Mouse (Mus musculus) embryonic facial prominence, embryonic 10.5 days (tissue): Measurements from ENCODE around the gene Dazap2. TPM values are rescaled to one million over a fixed set of nuclear protein-coding genes. Genes with fewer than 3 reads are reported as not detected.
"Not testable (repeated sequence)": the region's sequence is repeated elsewhere in the genome, so short reads cannot be mapped to it uniquely, and the experiment has no call there.

Experiments used
- DNase-seq: peaks from one replicate; pipeline ENCODE4 v3.0.0-alpha.2; 2017; ENCODE audit warnings: low spot score
- H3K27ac ChIP-seq: fragments of 300-500 bp; sonication (generic); replicated peaks from 2 replicates; pipeline ENCODE4 v1.5.1; 2016; ENCODE audit warnings: mild to moderate bottlenecking
- H3K27me3 ChIP-seq: fragments of 300-500 bp; sonication (generic); replicated peaks from 2 replicates; pipeline ENCODE4 v1.6.1; 2016; ENCODE audit warnings: low read depth, mild to moderate bottlenecking; ENCODE audit not compliant: poor library complexity, severe bottlenecking
- H3K36me3 ChIP-seq: fragments of 300-500 bp; sonication (generic); replicated peaks from 2 replicates; pipeline ENCODE4 v1.6.1; 2016; ENCODE audit warnings: mild to moderate bottlenecking, moderate library complexity
- H3K4me1 ChIP-seq: fragments of 300-500 bp; sonication (generic); 2 replicates; pipeline ENCODE4 v1.6.1; 2016
- H3K4me3 ChIP-seq: fragments of 300-500 bp; sonication (generic); 2 replicates; pipeline ENCODE4 v1.5.1; 2016; ENCODE audit warnings: mild to moderate bottlenecking, moderate library complexity
- H3K9me3 ChIP-seq: fragments of 300-500 bp; sonication (generic); 2 replicates; pipeline ENCODE4 v1.6.1; 2016; ENCODE audit warnings: mild to moderate bottlenecking
- WGBS: fragments of 180-500 bp; shearing (Covaris S2); methylation state at CpG from one replicate; pipeline ENCODE4 v1.1.7; 2016; 5-methylcytosine and 5-hydroxymethylcytosine counted together
- polyA plus RNA-seq: library from polyadenylated mRNA; unstranded; fragments of >200 nt; fragmentation: Nextera tagmentation; extraction: Ambion mirVana; gene quantifications from 2 replicates; pipeline ENCODE4 v1.2.1, GENCODE M21; 2016

The Dazap2 gene
- polyA plus RNA-seq, 1 experiment from 2014 or later = 200 TPM

DNA sequence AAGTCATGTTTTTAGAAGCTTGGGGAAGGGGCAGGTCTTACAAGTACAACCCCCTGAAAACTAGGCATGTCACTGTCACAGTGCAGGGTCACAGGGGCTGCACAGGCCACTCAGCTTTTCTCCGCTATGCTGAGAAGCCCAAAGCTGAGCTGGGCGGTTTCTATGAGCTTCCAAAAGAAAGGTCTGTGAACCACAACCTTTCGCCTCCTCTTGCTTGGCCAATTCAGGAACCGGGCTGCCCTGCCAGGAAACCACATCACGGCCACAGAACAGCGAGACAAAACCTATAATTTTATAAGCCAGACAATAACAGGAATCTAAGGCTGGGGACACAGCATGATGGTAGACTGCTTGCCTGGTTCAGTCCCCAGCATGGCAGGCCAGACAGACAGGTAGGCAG lies 26.9 kb upstream of the Dazap2 start:
- H3K27ac ChIP-seq = no peak overlapping the region
- no peak for DNase-seq
- no peak overlapping the region for H3K4me3 ChIP-seq
- no peaks in the 10 kb centered on the region for H3K9me3 ChIP-seq
- no peaks in the 10 kb centered on the region; the same call in 1 of the 2 replicates for H3K27me3 ChIP-seq
- no peaks in the 10 kb centered on the region; the same call in 1 of the 2 replicates for H3K4me1 ChIP-seq
- peaks cover 13% of the 10 kb centered on the region; the same call in 1 of the 2 replicates for H3K36me3 ChIP-seq
- WGBS = 80% methylated on average over 6 of the region's 6 CpGs

DNA sequence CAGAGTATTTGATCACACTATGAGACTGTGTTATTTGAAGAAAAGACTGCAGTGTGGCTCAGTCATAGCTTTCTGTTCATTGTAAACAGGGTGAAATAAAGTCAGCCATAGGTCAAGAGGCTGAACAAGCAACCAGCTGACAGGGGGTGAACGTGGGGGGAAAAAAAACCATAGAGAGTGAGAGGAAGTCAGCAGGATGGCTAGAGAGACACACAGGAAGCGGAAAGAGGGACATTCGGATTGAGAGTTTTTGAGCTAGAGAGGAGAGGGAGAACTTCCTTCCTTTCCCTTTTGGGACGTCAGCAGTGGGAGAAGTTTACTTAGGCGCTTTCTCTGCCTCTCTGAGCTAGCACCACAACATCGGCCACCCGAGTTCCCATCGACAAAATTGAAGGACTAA lies 24.7 kb upstream of the Dazap2 start:
- 71% methylated on average over 8 of the region's 8 CpGs for WGBS
- H3K27me3 ChIP-seq = no peaks in the 10 kb centered on the region
- H3K36me3 ChIP-seq = peaks cover 13% of the 10 kb centered on the region; the same call in 1 of the 2 replicates
- H3K4me3 ChIP-seq = no peak overlapping the region
- H3K27ac ChIP-seq = no peak overlapping the region
- no peaks in the 10 kb centered on the region for H3K9me3 ChIP-seq
- no peak for DNase-seq
- no peaks in the 10 kb centered on the region; the same call in 1 of the 2 replicates for H3K4me1 ChIP-seq

DNA sequence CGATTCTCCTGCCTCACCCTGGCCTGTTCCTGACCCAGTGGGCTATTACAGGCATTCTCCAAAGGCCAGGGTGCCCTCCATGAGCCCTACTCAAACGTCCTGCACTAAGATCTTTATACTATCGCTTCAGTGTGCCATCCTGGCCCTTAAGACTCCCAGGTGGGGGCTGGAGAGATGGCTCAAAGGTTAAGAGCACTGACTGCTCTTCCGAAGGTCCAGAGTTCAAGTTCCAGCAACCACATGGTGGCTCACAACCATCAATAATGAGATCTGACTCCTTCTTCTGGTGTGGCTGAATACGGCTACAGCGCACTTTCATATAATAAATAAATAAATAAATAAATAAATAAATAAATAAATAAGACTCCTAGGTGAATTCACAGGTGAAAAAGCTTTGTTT lies 22.3 kb upstream of the Dazap2 start:
- Histone ChIP-seq H3K4me1 (no peaks in the 10 kb centered on the region), H3K4me3 (no peak overlapping the region), H3K27ac (no peak overlapping the region), H3K36me3 (no peaks in the 10 kb centered on the region), H3K27me3 (peaks cover 12% of the 10 kb centered on the region), H3K9me3 (no peaks in the 10 kb centered on the region)
- no peak for DNase-seq
- WGBS = 79% methylated on average over 6 of the region's 6 CpGs

DNA sequence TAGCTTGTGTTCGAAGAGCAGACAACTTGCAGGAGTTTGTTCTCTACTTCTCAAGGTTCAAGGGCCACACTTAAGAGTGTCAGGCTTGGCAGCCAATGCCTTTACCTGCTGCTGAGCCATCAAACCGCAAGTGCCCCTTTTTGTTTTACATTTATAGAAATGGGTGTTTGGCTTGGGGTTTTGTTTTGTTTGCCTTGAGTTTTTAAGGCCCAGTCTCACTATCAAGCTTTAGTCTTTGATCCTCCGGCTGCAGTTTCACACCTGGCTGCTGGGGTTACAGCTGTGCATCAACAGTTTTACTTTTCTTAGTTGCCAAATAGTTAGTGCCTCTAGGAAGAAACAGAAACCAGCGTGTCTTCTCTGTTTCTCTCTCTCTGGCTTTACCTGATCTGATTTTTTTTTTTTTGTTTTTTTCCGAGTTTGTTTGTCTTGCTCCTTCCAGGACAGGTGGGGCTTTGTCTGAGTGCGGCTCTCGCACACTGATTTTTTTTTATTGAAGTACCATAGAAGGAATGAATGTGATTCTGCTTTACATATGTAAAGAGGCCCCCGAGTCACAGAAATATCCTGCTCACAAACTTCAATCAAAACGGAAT lies 16.8 kb upstream of the Dazap2 start:
- no peaks in the 10 kb centered on the region for H3K36me3 ChIP-seq
- H3K27me3 ChIP-seq = peaks cover 68% of the 10 kb centered on the region
- DNase-seq = no peak
- 31% methylated on average over 9 of the region's 9 CpGs for WGBS
- peaks cover 27% of the 10 kb centered on the region for H3K4me1 ChIP-seq
- H3K27ac ChIP-seq = no peak overlapping the region
- peak overlapping the region; percentile 86 for H3K4me3 ChIP-seq
- no peaks in the 10 kb centered on the region for H3K9me3 ChIP-seq

- Histone ChIP-seq H3K4me3 (peak overlapping the region; percentile 86), H3K4me1 (peaks cover 27% of the 10 kb centered on the region), H3K36me3 (no peaks in the 10 kb centered on the region), H3K27ac (peak overlapping the region; percentile 90; the same call in 1 of the 2 replicates), H3K27me3 (peaks cover 73% of the 10 kb centered on the region), H3K9me3 (no peaks in the 10 kb centered on the region)
- DNase-seq = peak; percentile 44
- WGBS = 2% methylated on average over 12 of the region's 12 CpGs
Observed at GRCm38 (mm10) chr15:100598883-100599275, 16.3 kb upstream of the Dazap2 start.

DNA sequence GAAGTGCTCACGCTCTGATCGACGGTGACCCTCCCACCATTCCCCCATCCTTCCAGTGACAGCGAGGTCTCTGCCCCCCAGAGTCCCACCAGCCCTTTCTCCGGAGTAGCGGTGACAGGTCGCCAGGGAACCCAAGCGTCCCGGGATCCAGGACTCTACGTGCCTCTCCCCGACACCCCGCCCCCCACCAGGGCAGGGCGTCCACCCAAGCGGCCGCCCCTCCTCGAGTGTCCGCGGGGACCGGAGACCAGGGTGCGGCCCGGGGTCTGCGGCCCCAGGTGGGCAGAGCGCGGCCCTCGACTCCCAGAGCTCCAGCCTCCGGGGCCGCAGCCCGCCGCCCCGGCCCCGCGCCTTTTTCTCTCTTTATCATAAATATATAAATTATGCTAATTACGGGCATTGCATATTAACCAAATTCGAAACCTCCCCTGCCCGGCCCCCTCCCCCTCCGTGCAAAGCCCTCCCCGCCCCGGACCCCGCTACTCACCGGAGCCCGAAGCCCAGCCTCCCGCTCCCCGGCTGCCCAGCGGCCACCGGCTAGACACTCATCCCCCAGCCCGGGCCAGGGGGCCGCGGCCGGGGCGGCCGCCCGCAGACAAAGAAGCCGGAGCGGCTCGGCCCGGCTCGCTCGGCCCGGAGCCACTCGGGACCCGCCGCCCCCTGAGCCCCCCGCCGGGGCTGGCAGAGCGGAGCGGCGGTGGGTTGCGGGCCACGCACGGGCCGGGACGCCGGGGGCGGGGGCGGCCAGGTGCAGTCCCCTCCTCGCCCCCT lies 15.7 kb upstream of the Dazap2 start, which contains the start of gene Pou6f1:
TSS of gene Pou6f1 (minus strand) at position 709 of the 771 bp plus-strand sequence.
- Histone ChIP-seq H3K27ac (peak within 1 kb of the TSS; percentile 90), H3K27me3 (peaks cover 79% of the 10 kb centered on the region), H3K4me3 (peak within 1 kb of the TSS; percentile 86), H3K9me3 (no peaks in the 10 kb centered on the region), H3K4me1 (peaks cover 29% of the 10 kb centered on the region), H3K36me3 (no peaks in the 10 kb centered on the region)
- WGBS = under 1% methylated on average over 76 of the region's 76 CpGs
- DNase-seq = no peak

DNA sequence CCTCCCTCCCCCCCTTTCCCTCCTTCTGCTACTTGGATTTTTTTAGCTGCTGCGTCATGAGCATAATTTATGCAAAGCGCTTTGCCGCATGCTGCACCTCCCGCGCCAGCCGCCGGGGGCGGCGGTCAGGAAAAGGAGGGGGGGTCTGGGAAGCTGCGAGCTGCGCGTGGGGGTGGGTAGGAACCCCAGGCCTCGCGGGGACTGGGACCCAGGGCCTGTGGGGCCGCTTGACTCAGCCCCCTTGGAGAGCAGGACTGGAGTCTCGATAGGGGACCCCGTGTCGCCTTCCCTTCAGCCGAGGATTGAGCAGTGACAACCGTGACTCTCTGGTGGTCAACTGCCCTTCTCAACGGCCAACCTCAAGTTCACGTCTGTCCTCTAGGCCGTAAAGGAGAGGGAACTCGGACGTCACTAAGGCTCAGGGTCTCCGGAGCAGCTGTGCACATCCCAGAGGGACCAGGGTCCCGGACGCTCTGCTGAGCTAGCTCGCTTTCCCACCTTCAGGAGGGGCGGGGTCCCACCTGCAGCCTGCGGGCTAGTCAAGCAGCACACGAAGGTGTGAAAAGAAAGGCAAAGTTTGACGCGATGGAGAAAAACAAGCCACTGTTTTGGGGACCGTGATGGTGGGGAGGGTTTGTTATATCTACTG lies 15.0 kb upstream of the Dazap2 start:
- peaks cover 37% of the 10 kb centered on the region for H3K4me1 ChIP-seq
- peak overlapping the region; percentile 86 for H3K4me3 ChIP-seq
- peak; percentile 85 for DNase-seq
- no peaks in the 10 kb centered on the region for H3K9me3 ChIP-seq
- no peaks in the 10 kb centered on the region for H3K36me3 ChIP-seq
- under 1% methylated on average over 35 of the region's 35 CpGs for WGBS
- H3K27ac ChIP-seq = peak overlapping the region; percentile 90
- H3K27me3 ChIP-seq = peaks cover 86% of the 10 kb centered on the region

DNA sequence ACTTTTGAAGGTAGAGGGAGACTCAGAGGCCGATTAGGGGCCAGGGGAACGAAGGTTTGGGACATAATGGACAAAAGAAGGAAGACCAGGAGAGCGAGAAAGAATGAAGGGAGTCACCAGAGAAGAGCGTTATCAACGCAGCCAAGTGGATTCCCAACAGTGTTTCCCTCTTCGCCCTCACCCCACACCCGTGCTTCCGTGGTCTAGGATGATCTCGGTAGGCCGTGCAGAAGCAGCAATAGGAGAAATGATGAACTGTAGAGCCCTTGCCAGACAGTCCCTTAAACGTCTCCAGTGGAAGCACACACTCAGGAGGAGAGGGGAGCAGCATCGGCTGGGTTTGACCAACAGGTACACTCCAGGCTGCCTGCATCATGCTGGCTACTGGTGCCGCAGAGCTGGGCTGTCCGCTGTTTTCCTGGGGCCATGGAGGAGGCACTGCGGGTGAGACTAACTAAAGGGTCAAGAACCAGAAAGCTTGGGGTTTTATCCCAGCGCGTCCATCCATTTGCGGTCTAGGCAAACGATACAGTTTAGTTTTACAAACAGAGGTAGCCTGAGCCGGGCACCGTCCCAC lies 14.4 kb upstream of the Dazap2 start:
- H3K4me1 ChIP-seq = peaks cover 40% of the 10 kb centered on the region

GRCm38 (mm10) chr15:100601669-100602068 lies 13.5 kb upstream of the Dazap2 start:
- Histone ChIP-seq H3K27ac (no peak overlapping the region), H3K36me3 (no peaks in the 10 kb centered on the region), H3K9me3 (no peaks in the 10 kb centered on the region), H3K4me1 (peaks cover 40% of the 10 kb centered on the region), H3K4me3 (no peak overlapping the region), H3K27me3 (peaks cover 89% of the 10 kb centered on the region)
- DNase-seq = no peak
- WGBS = 46% methylated on average over 3 of the region's 3 CpGs

More for the DNA sequence above, 14.4 kb upstream of the Dazap2 start:
- DNase-seq = peak; percentile 21
- H3K27ac ChIP-seq = no peak overlapping the region
- no peaks in the 10 kb centered on the region for H3K36me3 ChIP-seq
- WGBS = 11% methylated on average over 21 of the region's 21 CpGs
- H3K27me3 ChIP-seq = peaks cover 92% of the 10 kb centered on the region
- peak overlapping the region; percentile 86 for H3K4me3 ChIP-seq
- no peaks in the 10 kb centered on the region for H3K9me3 ChIP-seq

DNA sequence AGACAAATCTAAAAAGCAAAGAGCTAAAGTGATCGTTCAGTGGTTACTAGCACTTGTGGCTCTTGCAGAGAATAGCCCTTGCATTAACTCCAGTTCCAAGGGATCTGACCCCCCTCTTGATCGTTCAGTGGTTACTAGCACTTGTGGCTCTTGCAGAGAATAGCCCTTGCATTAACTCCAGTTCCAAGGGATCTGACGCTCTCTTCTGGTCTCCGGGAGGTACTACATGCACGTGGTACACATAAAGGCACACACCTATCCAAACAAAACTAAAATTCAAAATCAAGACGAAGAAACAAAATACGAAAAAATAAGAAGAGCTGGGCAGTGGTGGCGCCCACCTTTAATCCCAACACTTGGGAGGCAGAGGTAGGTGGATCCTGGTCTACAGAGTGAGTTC lies 8.5 kb upstream of the Dazap2 start:
- WGBS = 90% methylated on average over 8 of the region's 8 CpGs

GRCm38 (mm10) chr15:100611951-100612350 lies 3.2 kb upstream of the Dazap2 start:
- no peak for DNase-seq
- H3K9me3 ChIP-seq = no peaks in the 10 kb centered on the region
- H3K4me1 ChIP-seq = peaks cover 26% of the 10 kb centered on the region
- peaks cover 2% of the 10 kb centered on the region for H3K36me3 ChIP-seq
- no peak overlapping the region for H3K4me3 ChIP-seq
- no peak overlapping the region for H3K27ac ChIP-seq
- H3K27me3 ChIP-seq = peaks cover 32% of the 10 kb centered on the region
- 85% methylated on average over 7 of the region's 7 CpGs for WGBS

More for the DNA sequence above, 8.5 kb upstream of the Dazap2 start:
- DNase-seq, H3K4me3 ChIP-seq, H3K27ac ChIP-seq, H3K9me3 ChIP-seq, H3K36me3 ChIP-seq: not testable (repeated sequence)
- Histone ChIP-seq H3K27me3 (peaks cover 61% of the 10 kb centered on the region), H3K4me1 (peaks cover 13% of the 10 kb centered on the region)

GRCm38 (mm10) chr15:100612432-100612831 lies 2.7 kb upstream of the Dazap2 start:
- Histone ChIP-seq H3K9me3 (no peaks in the 10 kb centered on the region), H3K4me3 (no peak overlapping the region), H3K4me1 (peaks cover 27% of the 10 kb centered on the region), H3K36me3 (peaks cover 6% of the 10 kb centered on the region), H3K27ac (no peak overlapping the region), H3K27me3 (peaks cover 32% of the 10 kb centered on the region)
- no peak for DNase-seq
- WGBS = 60% methylated on average over 2 of the region's 2 CpGs
